Mouse (Mus musculus): Measurements from ENCODE around the gene Rsu1.

Gene Rsu1

GRCm38 (mm10) chr2:13060426-13061170 is 210.6 kb downstream of the Rsu1 start:
- peak; percentile 26 to 47 for DNase-seq (ENCODE audit: low spot score in 2 of 2)

- no peak for DNase-seq (ENCODE audit: low spot score in 2 of 2)
Observed at GRCm38 (mm10) chr2:13048649-13049048, 222.6 kb downstream of the Rsu1 start.

GRCm38 (mm10) chr2:13044555-13044954 is 226.7 kb downstream of the Rsu1 start:
- no peak for DNase-seq (ENCODE audit: low spot score in 2 of 2)

DNA sequence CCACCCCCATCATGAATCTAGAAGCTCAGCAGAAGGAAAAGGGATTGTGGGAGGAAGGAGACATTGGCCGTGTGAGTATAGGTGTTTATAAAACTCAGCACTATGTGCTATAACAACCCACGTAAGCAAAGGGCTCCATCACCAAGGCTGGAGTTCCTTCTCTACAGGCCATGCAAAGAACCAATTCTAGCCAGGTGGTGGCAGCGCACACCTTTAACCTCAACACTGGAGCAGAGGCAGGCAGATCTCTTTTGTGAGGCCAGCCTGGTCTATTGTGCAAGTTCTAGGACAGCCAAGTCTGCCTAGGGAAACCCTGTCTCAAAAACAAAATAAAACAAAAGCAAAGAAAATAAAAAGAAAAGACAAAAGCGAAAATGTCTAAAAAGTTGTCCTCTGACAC is 231.4 kb downstream of the Rsu1 start:
- no peak for DNase-seq (ENCODE audit: low spot score in 2 of 2)

DNA sequence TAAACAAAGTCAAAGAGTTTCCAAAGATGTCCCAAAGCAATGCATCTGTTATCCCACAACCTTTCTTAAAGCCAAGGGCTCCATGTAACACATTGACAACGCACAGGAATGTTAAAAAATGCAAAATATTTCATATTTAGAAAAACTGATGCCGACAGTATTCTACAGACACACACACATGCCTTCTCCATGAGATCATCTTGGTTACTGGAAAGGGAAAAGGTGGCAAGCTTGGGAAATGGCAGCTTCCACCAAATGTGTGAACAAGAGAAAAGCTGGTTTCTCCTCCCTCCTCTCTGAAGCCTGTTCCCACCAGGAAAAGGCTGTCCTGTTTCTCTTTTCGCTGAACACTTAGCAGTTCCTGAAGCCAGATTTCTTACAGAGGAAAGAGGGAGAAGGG is 232.4 kb downstream of the Rsu1 start:
- peak; percentile 24 to 30 for DNase-seq (ENCODE audit: low spot score in 2 of 2)

All from right cerebral cortex, postnatal 10 days (tissue).